Mouse (Mus musculus): ENCODE results near the gene Zfyve28. TPM values are rescaled to one million over a fixed set of nuclear protein-coding genes. Genes with fewer than 3 reads are reported as not detected.

Zfyve28 gene
- polyA plus RNA-seq (2017; shearing (Covaris generic)): 3.1 TPM

DNA sequence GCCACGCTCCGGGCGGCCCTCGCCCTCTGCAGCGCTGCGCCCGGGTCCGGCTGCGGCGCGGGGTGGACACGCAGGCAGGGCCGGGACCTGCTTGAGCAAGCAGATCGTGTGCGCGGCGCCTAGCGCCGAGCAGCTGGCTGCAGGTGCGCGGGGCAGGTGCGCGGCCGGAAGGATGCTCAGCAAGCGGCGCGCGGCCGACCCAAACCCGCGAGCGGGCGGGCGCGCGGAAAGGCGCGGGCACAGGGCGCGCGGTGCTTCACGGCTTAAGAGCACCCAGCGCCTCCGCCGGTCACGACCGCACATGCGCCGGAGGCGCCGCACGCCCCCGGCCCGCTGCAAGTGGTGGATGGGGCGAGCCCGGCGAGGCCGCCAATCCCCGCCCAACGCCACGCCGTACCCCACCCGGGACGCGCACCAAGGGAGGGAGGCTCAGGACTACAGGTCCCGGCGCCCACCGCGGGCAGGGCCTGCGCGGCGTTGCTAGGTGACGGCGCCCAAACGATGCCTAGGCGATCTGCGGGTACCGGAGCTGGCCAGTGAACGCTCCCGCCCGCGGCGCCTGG, at the start of gene Zfyve28, which contains the start of gene Cfap99:
Gene Zfyve28 (minus strand): TSS at position 296 of the 563 bp plus-strand sequence.
Gene Cfap99 (plus strand): TSS at position 447 of the 563 bp plus-strand sequence.

DNA sequence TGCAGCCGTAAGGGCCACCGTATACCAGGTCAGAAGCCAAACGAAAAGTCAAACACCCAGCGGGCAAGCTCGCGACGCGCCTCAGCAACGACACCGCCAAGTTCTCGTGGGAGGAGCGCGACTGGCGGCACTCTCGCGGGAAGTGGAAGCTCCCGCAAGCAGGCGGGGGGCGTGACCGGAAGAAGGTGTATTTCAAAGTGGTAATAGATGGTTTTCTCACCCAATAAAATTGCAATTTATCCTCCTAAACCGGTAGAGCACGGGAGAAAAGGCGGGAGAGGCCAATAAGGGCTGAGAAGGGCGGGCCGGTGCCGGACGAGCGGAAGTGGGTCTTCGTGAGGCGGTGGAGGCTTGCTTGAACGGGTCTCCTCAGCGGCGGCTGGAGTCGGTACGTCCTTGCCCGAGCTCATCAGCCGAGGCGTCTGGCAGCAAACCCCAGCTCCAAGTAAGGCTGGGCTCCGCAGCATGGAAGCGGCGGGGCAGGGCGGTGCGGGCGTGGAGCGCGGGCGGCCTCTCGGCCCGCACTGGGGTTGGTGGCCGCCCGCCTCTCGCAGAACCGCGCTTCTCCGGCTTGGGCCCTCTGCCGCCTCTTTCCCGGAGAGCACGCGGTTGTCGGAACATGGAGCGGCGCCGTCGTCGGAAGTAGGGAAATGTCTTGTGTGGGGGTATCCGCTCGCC, 48.0 kb upstream of the Zfyve28 start, which contains the start of gene Rnf4:
Gene Rnf4 (plus strand): TSS at position 193 of the 678 bp plus-strand sequence.

GRCm38 (mm10) chr5:34187601-34188316, 100.5 kb downstream of the Zfyve28 start, which contains the start of gene Mxd4:
TSS of gene Mxd4 (minus strand) at chr5:34187720.

DNA sequence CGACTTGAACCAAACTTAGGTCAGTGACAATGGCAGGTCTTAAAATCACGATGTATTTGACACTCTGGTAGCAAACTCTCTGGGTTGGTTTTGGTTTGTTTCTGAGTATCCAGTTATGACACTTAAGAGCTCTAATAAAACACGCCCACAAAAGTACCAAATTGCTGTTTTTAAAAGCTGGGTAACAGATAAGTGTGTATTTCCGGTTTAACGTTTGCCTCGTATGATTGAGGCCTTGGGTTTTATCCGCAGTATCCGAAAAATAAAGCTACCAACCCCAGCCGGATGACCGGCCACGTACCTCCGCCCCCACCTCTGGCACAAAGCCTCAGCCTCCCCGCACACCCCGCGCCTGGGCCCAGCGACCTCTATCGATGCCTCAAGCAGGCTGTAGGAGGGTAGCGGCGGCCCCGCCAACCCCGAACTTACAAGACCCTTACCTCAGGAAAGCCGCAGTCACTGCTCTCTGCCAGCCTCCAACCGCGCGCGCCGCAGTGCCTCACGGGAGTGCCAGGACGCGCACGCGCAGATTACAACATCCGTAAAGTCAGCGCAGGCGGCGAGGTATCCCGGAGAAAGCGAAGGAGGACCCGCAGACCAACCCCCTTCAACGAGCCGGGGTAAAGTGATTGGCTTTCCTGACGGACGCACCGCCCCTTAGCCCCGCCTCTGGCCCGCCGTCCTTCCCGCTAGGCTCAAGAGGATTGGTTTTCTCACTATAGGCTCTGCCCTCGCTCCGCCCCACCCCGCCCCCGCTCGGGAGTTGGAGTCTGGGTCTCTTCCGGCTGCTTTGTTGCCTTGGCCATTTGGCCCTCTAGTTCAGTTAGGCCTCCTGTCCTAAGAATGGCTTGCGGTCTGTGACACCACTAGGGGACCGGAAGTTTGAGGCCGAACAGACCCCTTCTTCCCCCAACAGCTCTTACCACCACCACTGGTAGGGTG, 119.0 kb downstream of the Zfyve28 start, which contains the start of the genes Poln and Haus3:
Gene Poln (minus strand): TSS at position 499 of the 942 bp plus-strand sequence.
Gene Haus3 (minus strand): TSS at position 578 of the 942 bp plus-strand sequence.

Other genes starting within 250 kb of the Zfyve28 start
- gene Poln, start 119.0 kb downstream of the Zfyve28 start, polyA plus RNA-seq (2017; shearing (Covaris generic)): 0.58 TPM
- gene Haus3, start 118.9 kb downstream of the Zfyve28 start, polyA plus RNA-seq (2017; shearing (Covaris generic)): 81.8 TPM
- 60.2 TPM for gene Mxd4, start 100.7 kb downstream of the Zfyve28 start, polyA plus RNA-seq (2017; shearing (Covaris generic))
- not detected for gene Cfap99, start 151 bp upstream of the Zfyve28 start, polyA plus RNA-seq (2017; shearing (Covaris generic))
- 223 TPM for gene Rnf4, start 47.8 kb upstream of the Zfyve28 start, polyA plus RNA-seq (2017; shearing (Covaris generic))
- gene Fam193a, start 81.5 kb upstream of the Zfyve28 start, polyA plus RNA-seq (2017; shearing (Covaris generic)): 22.0 TPM
- gene Tnip2, start 225.5 kb upstream of the Zfyve28 start, polyA plus RNA-seq (2017; shearing (Covaris generic)): 46.5 TPM
- gene Sh3bp2, start 237.4 kb upstream of the Zfyve28 start, polyA plus RNA-seq (2017; shearing (Covaris generic)): 3.2 TPM

Data from naive thymus-derived CD4-positive, alpha-beta T cell, adult 5 months (primary cell).